Mouse (Mus musculus): Measurements from ENCODE around the gene Efcab12.
A peak's percentile ranks its signal among the peaks of the same experiment; 100 is the strongest.

Efcab12 gene

DNA sequence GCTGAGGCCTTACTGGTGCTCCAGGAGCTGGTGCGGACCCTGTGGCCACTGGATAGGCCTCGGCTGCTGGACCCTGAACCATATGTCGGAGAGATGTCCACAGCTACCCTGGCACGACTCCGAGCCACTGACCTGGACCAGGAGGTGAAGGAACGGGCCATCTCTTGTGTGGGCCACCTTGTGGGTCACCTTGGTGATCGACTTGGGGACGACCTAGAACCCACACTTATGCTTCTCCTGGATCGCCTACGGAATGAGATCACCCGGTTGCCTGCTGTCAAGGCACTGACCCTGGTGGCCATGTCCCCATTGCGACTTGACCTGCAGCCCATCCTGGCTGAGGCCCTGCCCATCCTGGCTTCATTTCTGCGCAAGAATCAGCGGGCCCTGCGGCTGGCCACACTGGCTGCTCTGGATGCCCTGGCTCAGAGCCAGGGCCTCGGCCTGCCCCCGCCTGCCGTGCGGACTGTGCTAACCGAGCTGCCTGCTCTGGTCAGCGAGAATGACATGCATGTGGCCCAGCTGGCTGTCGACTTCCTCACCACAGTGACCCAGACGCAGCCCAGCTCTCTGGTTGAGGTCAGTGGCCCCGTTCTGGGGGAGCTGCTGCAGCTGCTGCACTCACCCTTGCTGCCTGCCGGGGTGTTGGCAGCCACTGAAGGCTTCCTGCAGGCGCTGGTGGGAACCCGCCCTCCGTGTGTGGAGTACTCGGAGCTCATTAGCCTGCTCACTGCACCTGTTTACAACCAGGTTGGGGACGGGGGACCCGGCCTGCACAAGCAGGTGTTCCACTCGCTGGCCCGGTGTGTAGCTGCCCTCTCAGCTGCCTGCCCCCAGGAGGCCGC, 46.1 kb downstream of the Efcab12 start:
- Histone ChIP-seq H3K4me3 (replicated peaks; ENCODE audit: low read length) (peak overlapping the region; percentile 60), H3K36me3 (ENCODE audit: insufficient read depth, low read length) (peaks cover 96% of the 10 kb centered on the region), H3K9me3 (ENCODE audit: low read length) (no peaks in the 10 kb centered on the region), H3K27me3 (ENCODE audit: insufficient read depth, low read length) (no peaks in the 10 kb centered on the region), H3K4me1 (replicated peaks; ENCODE audit: low read depth, low read length) (peaks cover 44% of the 10 kb centered on the region)
- TF ChIP-seq POU5F1 (IDR thresholded peaks at IDR 0.05; ENCODE audit: borderline replicate concordance, low read length): no peak
- no peak for TF ChIP-seq CTCF (conservative IDR thresholded peaks at IDR 0.05; ENCODE audit: low read length)
- no peak for TF ChIP-seq NANOG (IDR thresholded peaks at IDR 0.05; ENCODE audit: borderline replicate concordance, low read length)

DNA sequence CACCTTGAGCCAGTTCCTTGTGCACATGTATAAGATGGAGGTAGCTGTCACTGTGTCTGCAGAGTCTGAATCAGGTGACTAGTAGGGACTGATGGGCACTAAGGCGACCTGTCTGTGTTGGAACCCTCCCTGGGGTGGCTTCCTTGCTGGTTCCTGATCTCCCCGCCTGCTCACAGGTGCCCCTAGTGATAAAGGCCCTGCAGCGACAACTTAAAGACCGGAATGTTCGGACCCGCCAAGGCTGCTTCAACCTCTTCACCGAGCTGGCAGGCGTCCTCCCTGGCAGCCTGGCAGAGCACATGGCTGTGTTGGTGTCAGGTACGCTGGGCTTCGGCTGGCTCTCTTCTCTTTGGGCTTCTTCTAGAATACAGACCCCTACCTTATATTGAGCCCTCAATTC, 47.2 kb downstream of the Efcab12 start:
- peaks cover 44% of the 10 kb centered on the region for H3K4me1 ChIP-seq (replicated peaks; ENCODE audit: low read depth, low read length)
- peaks cover 96% of the 10 kb centered on the region for H3K36me3 ChIP-seq (ENCODE audit: insufficient read depth, low read length)
- no peaks in the 10 kb centered on the region for H3K9me3 ChIP-seq (ENCODE audit: low read length)
- no peaks in the 10 kb centered on the region for H3K27me3 ChIP-seq (ENCODE audit: insufficient read depth, low read length)
- no peak overlapping the region for H3K4me3 ChIP-seq (replicated peaks; ENCODE audit: low read length)
- TF ChIP-seq POU5F1 (IDR thresholded peaks at IDR 0.05; ENCODE audit: borderline replicate concordance, low read length): no peak

DNA sequence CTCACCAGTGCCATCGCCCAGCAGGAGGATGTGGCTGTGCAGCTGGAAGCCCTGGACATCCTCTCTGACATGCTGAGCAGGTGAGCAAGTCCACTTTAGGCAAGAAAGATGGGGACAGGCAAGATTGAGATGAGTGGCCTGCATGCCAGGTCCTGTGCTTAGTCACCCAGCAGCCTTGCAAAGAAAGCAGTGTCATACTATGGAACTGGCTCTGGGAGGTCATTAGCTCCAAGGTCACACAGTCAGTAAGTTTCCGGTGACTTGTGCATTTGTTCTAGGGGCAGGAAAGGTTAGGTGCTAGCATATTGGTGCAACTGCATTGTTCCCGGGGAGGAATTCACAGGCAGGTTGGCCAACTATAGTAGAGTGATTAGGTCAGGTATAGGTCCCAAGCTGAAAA, 55.4 kb downstream of the Efcab12 start:
- Histone ChIP-seq H3K4me3 (replicated peaks; ENCODE audit: low read length) (no peak overlapping the region), H3K27me3 (ENCODE audit: insufficient read depth, low read length) (no peaks in the 10 kb centered on the region), H3K9me3 (ENCODE audit: low read length) (no peaks in the 10 kb centered on the region), H3K36me3 (ENCODE audit: insufficient read depth, low read length) (peaks cover 87% of the 10 kb centered on the region), H3K4me1 (replicated peaks; ENCODE audit: low read depth, low read length) (peaks cover 34% of the 10 kb centered on the region)
- no peak for TF ChIP-seq NANOG (IDR thresholded peaks at IDR 0.05; ENCODE audit: borderline replicate concordance, low read length)
- no peak for TF ChIP-seq CTCF (conservative IDR thresholded peaks at IDR 0.05; ENCODE audit: low read length)
- no peak for TF ChIP-seq POU5F1 (IDR thresholded peaks at IDR 0.05; ENCODE audit: borderline replicate concordance, low read length)

DNA sequence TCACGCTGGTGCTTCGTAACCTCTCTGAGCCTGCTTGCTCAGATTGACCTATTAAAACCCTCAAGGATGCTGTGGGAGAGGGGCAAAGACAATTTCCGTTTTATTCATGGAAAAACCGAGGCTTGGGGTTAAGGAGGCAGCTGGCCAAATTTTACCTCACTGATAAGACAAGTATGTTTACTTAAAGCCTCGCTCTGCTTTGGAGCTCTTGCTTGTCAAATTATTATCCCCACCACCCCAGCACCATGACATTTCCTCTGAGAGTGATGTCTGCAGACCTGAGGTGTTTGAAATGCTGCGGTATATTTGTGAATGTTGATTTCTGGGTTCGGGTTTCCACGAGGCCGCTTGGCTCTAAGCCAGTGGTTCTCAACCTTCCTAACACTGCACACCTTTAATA, 61.8 kb downstream of the Efcab12 start:
- Histone ChIP-seq H3K9me3 (ENCODE audit: low read length) (no peaks in the 10 kb centered on the region), H3K4me3 (replicated peaks; ENCODE audit: low read length) (0 out of 2 replicates have a peak overlapping the region, but pooled peaks have one; percentile 81), H3K4me1 (replicated peaks; ENCODE audit: low read depth, low read length) (peaks cover 39% of the 10 kb centered on the region), H3K36me3 (ENCODE audit: insufficient read depth, low read length) (peaks cover 23% of the 10 kb centered on the region), H3K27me3 (ENCODE audit: insufficient read depth, low read length) (no peaks in the 10 kb centered on the region)
- no peak for TF ChIP-seq NANOG (IDR thresholded peaks at IDR 0.05; ENCODE audit: borderline replicate concordance, low read length)
- TF ChIP-seq POU5F1 (IDR thresholded peaks at IDR 0.05; ENCODE audit: borderline replicate concordance, low read length): no peak
- TF ChIP-seq CTCF (conservative IDR thresholded peaks at IDR 0.05; ENCODE audit: low read length): no peak

DNA sequence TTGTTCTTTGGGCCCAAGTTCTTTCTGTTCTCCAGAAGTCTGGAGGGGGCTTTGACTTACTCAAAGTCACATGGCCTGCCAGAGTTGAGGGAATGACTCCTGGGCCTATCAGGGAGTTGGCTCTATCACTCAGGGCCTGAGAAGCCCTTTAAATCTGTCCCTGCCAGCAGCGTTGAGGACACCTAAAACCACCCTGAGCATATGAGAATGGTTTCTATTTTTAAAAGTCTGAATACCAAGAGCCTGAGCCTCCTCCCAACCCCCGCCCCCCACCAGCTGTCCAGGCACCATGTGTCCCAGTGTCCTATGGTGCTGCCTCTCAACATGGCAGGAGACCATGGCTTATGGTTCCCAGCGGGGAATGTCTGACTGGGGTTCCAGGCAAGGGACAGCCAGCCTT, 62.4 kb downstream of the Efcab12 start:
- peaks cover 34% of the 10 kb centered on the region for H3K4me1 ChIP-seq (replicated peaks; ENCODE audit: low read depth, low read length)
- H3K36me3 ChIP-seq (ENCODE audit: insufficient read depth, low read length): peaks cover 18% of the 10 kb centered on the region
- no peaks in the 10 kb centered on the region for H3K27me3 ChIP-seq (ENCODE audit: insufficient read depth, low read length)
- no peaks in the 10 kb centered on the region for H3K9me3 ChIP-seq (ENCODE audit: low read length)
- TF ChIP-seq POU5F1 (IDR thresholded peaks at IDR 0.05; ENCODE audit: borderline replicate concordance, low read length) (no peak), CTCF (conservative IDR thresholded peaks at IDR 0.05; ENCODE audit: low read length) (no peak), NANOG (IDR thresholded peaks at IDR 0.05; ENCODE audit: borderline replicate concordance, low read length) (no peak)
- H3K4me3 ChIP-seq (replicated peaks; ENCODE audit: low read length): peak overlapping the region; percentile 81

DNA sequence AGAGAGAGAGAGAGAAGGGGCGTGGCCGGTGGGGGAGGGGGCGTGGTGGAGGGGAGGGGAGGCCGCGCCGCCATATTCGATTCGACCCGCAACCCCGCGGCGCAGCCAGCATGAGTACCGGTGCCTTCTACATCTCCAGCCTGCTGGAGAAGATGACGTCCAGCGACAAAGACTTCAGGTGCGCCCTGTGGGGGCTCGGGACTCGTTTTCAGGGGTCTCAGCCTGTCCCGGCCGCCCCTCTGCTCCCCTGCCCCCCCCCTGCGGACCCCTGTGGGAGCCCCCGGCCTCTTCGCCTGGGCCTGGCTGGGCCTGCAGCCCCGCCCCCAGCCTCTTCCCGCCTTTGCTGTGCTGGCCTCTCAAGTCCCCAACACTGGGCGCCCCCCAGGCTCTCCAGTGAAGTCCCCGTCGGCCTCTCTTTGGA, 63.7 kb downstream of the Efcab12 start, which contains the start of gene Cand2:
TSS of gene Cand2 (plus strand) at position 38 of the 421 bp plus-strand sequence.
- no peaks in the 10 kb centered on the region for H3K27me3 ChIP-seq (ENCODE audit: insufficient read depth, low read length)
- H3K9me3 ChIP-seq (ENCODE audit: low read length): no peaks in the 10 kb centered on the region
- TF ChIP-seq NANOG (IDR thresholded peaks at IDR 0.05; ENCODE audit: borderline replicate concordance, low read length) (no peak), POU5F1 (IDR thresholded peaks at IDR 0.05; ENCODE audit: borderline replicate concordance, low read length) (no peak), CTCF (conservative IDR thresholded peaks at IDR 0.05; ENCODE audit: low read length) (no peak)
- H3K36me3 ChIP-seq (ENCODE audit: insufficient read depth, low read length): peaks cover 8% of the 10 kb centered on the region
- peak within 1 kb of the TSS; percentile 81 for H3K4me3 ChIP-seq (replicated peaks; ENCODE audit: low read length)
- H3K4me1 ChIP-seq (replicated peaks; ENCODE audit: low read depth, low read length): peaks cover 32% of the 10 kb centered on the region

DNA sequence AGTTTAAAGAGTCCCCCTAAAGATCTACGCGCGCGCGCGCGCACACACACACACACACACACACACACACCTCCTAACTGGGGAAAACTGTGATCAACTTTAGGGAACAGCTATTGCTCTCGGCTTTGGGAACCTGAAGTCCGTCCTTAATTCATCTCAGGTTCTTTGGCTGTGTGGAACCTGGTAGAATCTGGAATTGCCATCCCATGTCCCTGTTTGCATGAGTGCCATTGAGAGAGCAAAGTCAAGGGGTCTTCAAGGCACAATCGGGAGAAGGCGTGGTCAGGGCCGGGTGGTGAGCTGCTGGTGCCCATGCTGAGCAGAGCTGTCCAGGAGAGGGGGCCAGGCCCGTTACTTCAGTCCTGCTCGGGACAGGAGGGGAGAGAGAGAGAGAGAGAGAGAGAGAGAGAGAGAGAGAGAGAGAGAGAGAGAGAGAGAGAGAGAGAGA, 64.2 kb downstream of the Efcab12 start:
- Histone ChIP-seq H3K27me3 (ENCODE audit: insufficient read depth, low read length) (no peaks in the 10 kb centered on the region), H3K4me3 (replicated peaks; ENCODE audit: low read length) (peak overlapping the region; percentile 76), H3K9me3 (ENCODE audit: low read length) (no peaks in the 10 kb centered on the region), H3K4me1 (replicated peaks; ENCODE audit: low read depth, low read length) (peaks cover 32% of the 10 kb centered on the region), H3K36me3 (ENCODE audit: insufficient read depth, low read length) (peaks cover 6% of the 10 kb centered on the region)
- TF ChIP-seq CTCF (conservative IDR thresholded peaks at IDR 0.05; ENCODE audit: low read length): no peak

DNA sequence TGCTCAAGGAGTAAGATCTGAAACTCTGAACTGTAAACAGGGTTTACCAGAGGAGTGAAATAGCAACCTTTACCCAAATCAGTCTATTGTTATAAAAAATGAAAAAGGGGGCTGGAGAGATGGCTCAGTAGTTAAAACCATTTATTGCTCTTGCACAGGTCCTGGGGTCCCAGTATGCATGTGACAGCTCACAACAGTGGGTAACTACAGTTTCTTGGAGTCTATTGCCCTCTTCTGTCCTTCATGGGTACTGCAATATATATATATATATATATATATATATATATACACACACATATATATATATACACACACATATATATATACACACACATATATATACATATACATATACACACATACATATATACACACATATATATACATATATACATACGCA, 65.6 kb downstream of the Efcab12 start:
- H3K36me3 ChIP-seq (ENCODE audit: insufficient read depth, low read length): no peaks in the 10 kb centered on the region
- no peaks in the 10 kb centered on the region for H3K27me3 ChIP-seq (ENCODE audit: insufficient read depth, low read length)
- TF ChIP-seq POU5F1 (IDR thresholded peaks at IDR 0.05; ENCODE audit: borderline replicate concordance, low read length): no peak
- TF ChIP-seq NANOG (IDR thresholded peaks at IDR 0.05; ENCODE audit: borderline replicate concordance, low read length): no peak
- no peak for TF ChIP-seq CTCF (conservative IDR thresholded peaks at IDR 0.05; ENCODE audit: low read length)
- no peaks in the 10 kb centered on the region for H3K9me3 ChIP-seq (ENCODE audit: low read length)
- peaks cover 42% of the 10 kb centered on the region for H3K4me1 ChIP-seq (replicated peaks; ENCODE audit: low read depth, low read length)
- no peak overlapping the region for H3K4me3 ChIP-seq (replicated peaks; ENCODE audit: low read length)

DNA sequence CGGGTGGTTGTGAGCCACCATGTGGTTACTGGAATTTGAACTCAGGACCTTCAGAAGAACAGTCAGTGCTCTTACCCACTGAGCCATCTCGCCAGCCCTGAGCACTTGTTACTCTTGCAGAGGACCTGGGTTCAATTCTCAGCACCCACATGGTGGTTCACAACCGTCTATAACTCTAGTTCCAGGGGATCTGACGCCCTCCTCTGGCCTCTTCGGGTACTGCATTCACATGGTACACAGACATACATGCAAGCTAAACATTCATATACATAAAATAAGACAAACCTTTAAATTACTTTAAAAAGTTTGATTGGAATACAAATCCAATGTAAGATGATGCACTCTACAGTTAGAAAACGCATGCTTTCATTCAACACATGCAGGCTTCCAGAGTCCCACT, 66.0 kb downstream of the Efcab12 start:
- no peaks in the 10 kb centered on the region for H3K36me3 ChIP-seq (ENCODE audit: insufficient read depth, low read length)
- no peak for TF ChIP-seq POU5F1 (IDR thresholded peaks at IDR 0.05; ENCODE audit: borderline replicate concordance, low read length)
- TF ChIP-seq CTCF (conservative IDR thresholded peaks at IDR 0.05; ENCODE audit: low read length): peak; percentile 63

More for the DNA sequence above, 66.0 kb downstream of the Efcab12 start:
- Histone ChIP-seq H3K4me3 (replicated peaks; ENCODE audit: low read length) (no peak overlapping the region), H3K9me3 (ENCODE audit: low read length) (no peaks in the 10 kb centered on the region), H3K4me1 (replicated peaks; ENCODE audit: low read depth, low read length) (peaks cover 46% of the 10 kb centered on the region), H3K27me3 (ENCODE audit: insufficient read depth, low read length) (no peaks in the 10 kb centered on the region)

Measured in E14TG2a.4 (cell line).